Mouse (Mus musculus) MEL (cell line): ENCODE results near the gene Rims1. TPM values are rescaled to one million over a fixed set of nuclear protein-coding genes. Genes with fewer than 3 reads are reported as not detected.

Experiments used
- DNase-seq: peaks from one replicate; pipeline ENCODE4 v3.0.0; 2011; ENCODE audit warnings: low read depth, low spot score
- H3K27ac ChIP-seq: 2 replicates; pipeline ENCODE4 v1.5.1; 2012; ENCODE audit warnings: low read depth, mild to moderate bottlenecking, control low read depth, low read length, moderate library complexity; ENCODE audit not compliant: control insufficient read depth
- H3K27me3 ChIP-seq, 2 experiments: fragments of 150-350 bp in 1 of 2; sonication (generic) in 1 of 2; 2 replicates each; pipeline ENCODE4 v1.6.1; 2012; ENCODE audit warnings: low read length in 2 of 2, mild to moderate bottlenecking in 2 of 2, improper control_type of control experiment in 1 of 2, moderate library complexity in 1 of 2; ENCODE audit not compliant: insufficient read depth in 2 of 2, control insufficient read depth in 1 of 2
- H3K36me3 ChIP-seq, 2 experiments: 2 replicates each; pipeline ENCODE4 v1.6.1; 2012 to 2014; ENCODE audit warnings: low read length in 2 of 2, improper control_type of control experiment in 1 of 2, inconsistent platforms in 1 of 2, mild to moderate bottlenecking in 1 of 2; ENCODE audit not compliant: insufficient read depth in 2 of 2, control insufficient read depth in 1 of 2
- H3K4me1 ChIP-seq, 2 experiments: fragments of 150-350 bp in 1 of 2; sonication (generic) in 1 of 2; 2 replicates each; pipeline ENCODE4 v1.6.1; 2012; ENCODE audit warnings: low read length in 2 of 2, improper control_type of control experiment in 1 of 2, mild to moderate bottlenecking in 1 of 2; ENCODE audit not compliant: insufficient read depth in 2 of 2, control insufficient read depth in 1 of 2
- H3K4me3 ChIP-seq, 2 experiments: fragments of 150-350 bp in 1 of 2; sonication (generic) in 1 of 2; 2 replicates each; pipeline ENCODE4 v1.5.1; 2012; ENCODE audit warnings: low read depth in 2 of 2, low read length in 2 of 2, mild to moderate bottlenecking in 2 of 2, moderate library complexity in 2 of 2, control low read depth in 1 of 2, improper control_type of control experiment in 1 of 2; ENCODE audit not compliant: control insufficient read depth in 1 of 2, insufficient read depth in 1 of 2
- H3K79me2 ChIP-seq: 2 replicates; pipeline ENCODE4 v1.6.1; 2012; ENCODE audit warnings: mild to moderate bottlenecking, low read length, moderate library complexity; ENCODE audit not compliant: control insufficient read depth, poor library complexity, insufficient read depth
- H3K9ac ChIP-seq: 2 replicates; pipeline ENCODE4 v1.6.1; 2012; ENCODE audit warnings: low read depth, mild to moderate bottlenecking, control low read depth, low read length, moderate library complexity; ENCODE audit not compliant: control insufficient read depth, poor library complexity, severe bottlenecking
- H3K9me3 ChIP-seq: fragments of 150-350 bp; sonication (generic); replicated peaks from 2 replicates; pipeline ENCODE4 v1.6.1; 2012; ENCODE audit warnings: mild to moderate bottlenecking, low read length, improper control_type of control experiment, moderate library complexity; ENCODE audit not compliant: insufficient read depth
- BHLHE40 ChIP-seq: IDR thresholded peaks from 2 replicates; pipeline ENCODE4 v1.6.1; 2012; ENCODE audit warnings: low read depth, mild to moderate bottlenecking, inconsistent platforms, low read length, improper control_type of control experiment, borderline replicate concordance
- CHD2 ChIP-seq: IDR thresholded peaks from 2 replicates; pipeline ENCODE4 v1.6.1; 2011; ENCODE audit warnings: low read length, improper control_type of control experiment
- CTCF ChIP-seq, 3 experiments: IDR thresholded peaks in 2 of 3; conservative IDR thresholded peaks in 1 of 3; 2 replicates each; pipeline ENCODE4 v1.5.1; 2011 to 2012; ENCODE audit warnings: low read length in 3 of 3, low read depth in 2 of 3, mild to moderate bottlenecking in 2 of 3, improper control_type of control experiment in 1 of 3, inconsistent platforms in 1 of 3, mixed read lengths in 1 of 3, moderate library complexity in 1 of 3; ENCODE audit not compliant: control insufficient read depth in 1 of 3, insufficient read depth in 1 of 3, poor library complexity in 1 of 3, severe bottlenecking in 1 of 3
- E2F4 ChIP-seq: IDR thresholded peaks from 2 replicates; pipeline ENCODE4 v1.6.1; 2011; ENCODE audit warnings: low read depth, low read length, improper control_type of control experiment, borderline replicate concordance
- ELF1 ChIP-seq: IDR thresholded peaks from 2 replicates; pipeline ENCODE4 v1.6.1; 2014; ENCODE audit warnings: low read depth, mild to moderate bottlenecking, inconsistent platforms, low read length, improper control_type of control experiment, moderate library complexity
- ETS1 ChIP-seq: IDR thresholded peaks from 2 replicates; pipeline ENCODE4 v1.6.1; 2012; ENCODE audit warnings: low read depth, mild to moderate bottlenecking, inconsistent platforms, low read length, improper control_type of control experiment, moderate library complexity
- GABPA ChIP-seq: IDR thresholded peaks from 2 replicates; pipeline ENCODE4 v1.6.1; 2012; ENCODE audit warnings: low read depth, mild to moderate bottlenecking, inconsistent platforms, low read length, improper control_type of control experiment, moderate library complexity
- HCFC1 ChIP-seq: IDR thresholded peaks from 2 replicates; pipeline ENCODE4 v1.6.1; 2012; ENCODE audit warnings: low read depth, mild to moderate bottlenecking, inconsistent platforms, low read length, improper control_type of control experiment, moderate library complexity
- JUND ChIP-seq: IDR thresholded peaks from 2 replicates; pipeline ENCODE4 v1.6.1; 2011; ENCODE audit warnings: low read depth, mild to moderate bottlenecking, improper control_type of control experiment, low read length
- MAFK ChIP-seq: IDR thresholded peaks from 2 replicates; pipeline ENCODE4 v1.6.1; 2011; ENCODE audit warnings: low read depth, mild to moderate bottlenecking, low read length, improper control_type of control experiment, borderline replicate concordance
- MXI1 ChIP-seq: IDR thresholded peaks from 2 replicates; pipeline ENCODE4 v1.6.1; 2011; ENCODE audit warnings: mild to moderate bottlenecking, low read depth, low read length, improper control_type of control experiment
- NRF1 ChIP-seq: IDR thresholded peaks from 2 replicates; pipeline ENCODE4 v1.6.1; 2014; ENCODE audit warnings: low read depth, mild to moderate bottlenecking, inconsistent platforms, low read length, improper control_type of control experiment, moderate library complexity; ENCODE audit not compliant: poor library complexity, insufficient read depth, severe bottlenecking
- POLR2AphosphoS5 ChIP-seq: IDR thresholded peaks from 2 replicates; pipeline ENCODE4 v1.6.1; 2012; ENCODE audit warnings: low read depth, borderline replicate concordance, mild to moderate bottlenecking, inconsistent platforms, low read length, moderate library complexity, mixed read lengths
- RAD21 ChIP-seq: IDR thresholded peaks from 2 replicates; pipeline ENCODE4 v1.6.1; 2011; ENCODE audit warnings: mild to moderate bottlenecking, low read depth, low read length, improper control_type of control experiment
- RCOR1 ChIP-seq: IDR thresholded peaks from 2 replicates; pipeline ENCODE4 v1.6.1; 2012; ENCODE audit warnings: low read depth, mild to moderate bottlenecking, inconsistent platforms, low read length, improper control_type of control experiment
- UBTF ChIP-seq: IDR thresholded peaks from 2 replicates; pipeline ENCODE4 v1.6.1; 2012; ENCODE audit warnings: low read depth, mild to moderate bottlenecking, inconsistent platforms, low read length, improper control_type of control experiment, moderate library complexity, borderline replicate concordance; ENCODE audit not compliant: insufficient read depth
- USF1 ChIP-seq: IDR thresholded peaks from 2 replicates; pipeline ENCODE4 v1.6.1; 2014; ENCODE audit warnings: low read depth, mild to moderate bottlenecking, inconsistent platforms, low read length, improper control_type of control experiment, moderate library complexity
- USF2 ChIP-seq, 2 experiments: IDR thresholded peaks; 2 replicates each; pipeline ENCODE4 v1.6.1; 2011 to 2012; ENCODE audit warnings: improper control_type of control experiment in 2 of 2, low read length in 2 of 2, borderline replicate concordance in 1 of 2, inconsistent platforms in 1 of 2, low read depth in 1 of 2, mild to moderate bottlenecking in 1 of 2; ENCODE audit not compliant: insufficient read depth in 1 of 2
- ZC3H11A ChIP-seq: IDR thresholded peaks from 2 replicates; pipeline ENCODE4 v1.6.1; 2012; ENCODE audit warnings: low read depth, mild to moderate bottlenecking, inconsistent platforms, low read length, improper control_type of control experiment
- ZMIZ1 ChIP-seq: IDR thresholded peaks from 2 replicates; pipeline ENCODE4 v1.6.1; 2012; ENCODE audit warnings: low read depth, mild to moderate bottlenecking, inconsistent platforms, low read length, improper control_type of control experiment, moderate library complexity
- ZNF384 ChIP-seq: IDR thresholded peaks from 2 replicates; pipeline ENCODE4 v1.6.1; 2012; ENCODE audit warnings: low read depth, mild to moderate bottlenecking, inconsistent platforms, low read length, improper control_type of control experiment
- polyA plus RNA-seq, 2 experiments: library from polyadenylated mRNA; stranded (reverse) in 1 of 2; unstranded in 1 of 2; fragments of >175 nt in 1 of 2; fragments of >200 nt in 1 of 2; gene quantifications; 2 replicates each; pipeline versions ENCODE4 v1.2.1 to v1.2.4; 2012; ENCODE audit warnings: low replicate concordance in 2 of 2, low read depth in 1 of 2; ENCODE audit not compliant: insufficient read length in 2 of 2, insufficient read depth in 1 of 2, missing spikeins in 1 of 2
- total RNA-seq: library from RNA; depleted of rRNA; stranded (reverse); fragments of 300-350 nt; gene quantifications from 2 replicates; pipeline ENCODE4 v1.2.3, GENCODE M21; 2012

Gene Rims1
- total and polyA plus RNA-seq, 3 experiments: 0.31 TPM; not detected in 2

GRCm38 (mm10) chr1:22536776-22537175 is 269.0 kb downstream of the Rims1 start:
- H3K27ac ChIP-seq: no peak overlapping the region
- H3K36me3 ChIP-seq: no peaks in the 10 kb centered on the region
- H3K9me3 ChIP-seq: no peaks in the 10 kb centered on the region
- TF ChIP-seq GABPA (no peak), CHD2 (no peak), ZC3H11A (no peak), USF1 (no peak), ELF1 (no peak), ETS1 (no peak), USF2 (IDR thresholded peaks at IDR 0.05; ENCODE audit: borderline replicate concordance in 1 of 2, insufficient read depth in 1 of 2, low read depth in 1 of 2, low read length in 2 of 2) (no peak), MXI1 (no peak), NRF1 (no peak), RCOR1 (no peak), JUND (no peak), MAFK (no peak), POLR2AphosphoS5 (no peak), ZMIZ1 (no peak)
- DNase-seq: no peak
- no peak overlapping the region for H3K9ac ChIP-seq
- H3K27me3 ChIP-seq: no peaks in the 10 kb centered on the region
- H3K4me3 ChIP-seq: no peak overlapping the region
- no peaks in the 10 kb centered on the region for H3K4me1 ChIP-seq
- no peaks in the 10 kb centered on the region for H3K79me2 ChIP-seq

- no peaks in the 10 kb centered on the region for H3K36me3 ChIP-seq
- H3K27me3 ChIP-seq: no peaks in the 10 kb centered on the region
- H3K9me3 ChIP-seq: no peaks in the 10 kb centered on the region
- no peaks in the 10 kb centered on the region for H3K4me1 ChIP-seq
- DNase-seq: no peak
- TF ChIP-seq HCFC1 (no peak), E2F4 (no peak), ZMIZ1 (no peak), CTCF (IDR thresholded peaks at IDR 0.05 in 2 of 3, conservative IDR thresholded peaks at IDR 0.05 in 1 of 3; ENCODE audit: control insufficient read depth in 1 of 3, insufficient read depth in 1 of 3, low read depth in 2 of 3, low read length in 3 of 3, poor library complexity in 1 of 3, severe bottlenecking in 1 of 3) (no peak), ZC3H11A (no peak), ZNF384 (no peak), RAD21 (no peak), UBTF (no peak), RCOR1 (no peak), USF1 (no peak), BHLHE40 (no peak)
- H3K9ac ChIP-seq: no peak overlapping the region
- no peaks in the 10 kb centered on the region for H3K79me2 ChIP-seq
- H3K27ac ChIP-seq: no peak overlapping the region
- H3K4me3 ChIP-seq: no peak overlapping the region
Measured at GRCm38 (mm10) chr1:22535049-22535448, 270.7 kb downstream of the Rims1 start.
